Mouse (Mus musculus) kidney, postnatal 36 days (tissue): ENCODE results near the gene 4930467E23Rik.
"Not testable (repeated sequence)": the region's sequence is repeated elsewhere in the genome, so short reads cannot be mapped to it uniquely, and the experiment has no call there.

Experiments used
- DNase-seq, 2 experiments: peaks; one replicate each; pipeline ENCODE4 v3.0.0; 2021 to 2022; ENCODE audit warnings: mixed read lengths in 2 of 2

The 4930467E23Rik gene

GRCm38 (mm10) chr8:19711171-19711860 is 18.1 kb upstream of the 4930467E23Rik start:
- not testable (repeated sequence) for DNase-seq

DNA sequence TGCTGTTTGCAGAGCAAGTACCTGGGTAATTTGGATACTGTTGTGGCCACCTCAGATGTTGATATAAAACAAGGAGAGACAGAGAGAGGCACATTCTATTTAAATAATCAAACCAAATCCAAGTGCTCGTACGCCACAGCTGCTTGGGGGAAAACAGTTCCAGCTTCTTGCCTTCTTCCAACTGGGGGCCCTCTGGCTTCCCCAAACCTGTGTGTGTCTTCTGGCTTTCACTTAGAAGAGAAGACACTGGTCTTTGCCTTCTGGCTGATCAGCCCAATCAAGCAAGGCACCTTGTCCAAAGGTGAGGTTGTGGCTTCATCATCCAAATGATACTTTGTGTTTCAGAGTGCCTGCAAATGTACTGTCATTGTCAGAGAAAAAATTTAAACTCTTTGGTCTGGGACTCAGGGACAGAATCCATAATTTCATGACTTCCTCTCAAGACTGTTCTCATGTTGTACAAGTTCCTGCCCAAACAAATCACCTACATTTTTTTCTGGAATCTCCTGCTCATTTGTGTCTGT is 17.1 kb upstream of the 4930467E23Rik start:
- not testable (repeated sequence) for DNase-seq

DNA sequence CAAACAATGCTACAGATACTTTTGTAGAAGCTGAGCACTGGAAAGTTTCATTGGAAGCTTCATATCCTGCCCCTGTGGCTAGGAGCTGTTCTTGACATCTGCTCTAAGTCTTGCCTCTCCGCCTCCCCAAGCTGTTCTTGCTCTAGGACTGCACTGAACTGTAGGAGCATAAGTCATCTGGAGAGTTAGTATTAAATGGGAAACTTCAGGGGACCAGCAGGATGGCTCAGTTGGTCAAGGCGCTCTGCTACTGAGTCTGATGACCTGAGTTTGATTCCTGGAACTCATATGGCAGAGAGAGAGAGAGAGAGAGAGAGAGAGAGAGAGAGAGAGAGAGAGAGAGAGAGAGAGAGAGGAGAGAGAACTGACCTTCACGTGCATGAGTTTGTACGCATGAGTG is 16.6 kb upstream of the 4930467E23Rik start:
- not testable (repeated sequence) for DNase-seq

DNA sequence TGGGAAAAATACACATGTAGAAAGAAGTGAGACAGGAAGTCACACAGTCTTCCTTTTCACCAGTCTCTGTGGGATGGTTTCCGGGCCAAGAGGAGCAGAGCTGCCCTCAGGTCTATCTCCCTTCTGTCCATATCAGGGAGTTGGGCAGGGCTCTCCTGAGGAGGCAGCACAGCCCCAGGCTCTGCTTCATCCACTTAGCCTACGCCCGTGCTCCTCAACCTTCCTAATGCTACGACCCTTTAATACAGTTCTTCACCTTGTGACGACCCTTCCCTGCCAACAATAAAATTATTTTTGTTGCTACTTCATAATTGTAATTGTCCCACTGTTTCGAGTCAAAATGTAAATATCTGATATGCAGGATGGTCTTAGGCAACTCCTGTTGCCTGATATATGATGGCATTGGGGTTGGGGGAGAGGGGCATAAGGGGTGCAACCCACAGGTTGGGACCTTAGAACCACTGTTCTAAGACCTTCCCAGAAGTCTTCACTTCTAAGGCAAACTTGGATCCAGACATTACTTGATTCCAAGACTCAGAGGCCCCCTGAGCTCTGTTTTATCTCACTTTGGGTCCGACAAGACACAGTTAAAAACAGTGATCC is 16.0 kb upstream of the 4930467E23Rik start:
- DNase-seq: not testable (repeated sequence)

DNA sequence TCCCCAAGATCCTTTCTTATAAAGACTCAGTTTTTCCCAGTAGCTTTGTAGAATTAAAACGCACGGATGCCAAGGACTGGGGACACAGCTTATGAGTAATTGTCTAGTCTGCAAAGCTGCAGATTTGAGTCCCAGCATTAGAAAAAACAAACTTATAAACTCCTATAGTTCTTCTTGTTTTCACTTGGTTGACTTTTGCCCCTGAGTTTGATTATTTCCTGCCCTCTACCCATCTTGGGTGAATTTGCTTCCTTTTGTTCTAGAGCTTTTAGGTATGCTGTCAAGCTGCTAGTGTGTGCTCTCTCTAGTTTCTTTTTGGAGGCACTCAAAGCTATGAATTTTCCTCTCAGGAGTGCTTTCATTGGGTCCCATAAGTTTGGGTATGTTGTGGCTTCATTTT is 14.9 kb upstream of the 4930467E23Rik start:
- DNase-seq: not testable (repeated sequence)

DNA sequence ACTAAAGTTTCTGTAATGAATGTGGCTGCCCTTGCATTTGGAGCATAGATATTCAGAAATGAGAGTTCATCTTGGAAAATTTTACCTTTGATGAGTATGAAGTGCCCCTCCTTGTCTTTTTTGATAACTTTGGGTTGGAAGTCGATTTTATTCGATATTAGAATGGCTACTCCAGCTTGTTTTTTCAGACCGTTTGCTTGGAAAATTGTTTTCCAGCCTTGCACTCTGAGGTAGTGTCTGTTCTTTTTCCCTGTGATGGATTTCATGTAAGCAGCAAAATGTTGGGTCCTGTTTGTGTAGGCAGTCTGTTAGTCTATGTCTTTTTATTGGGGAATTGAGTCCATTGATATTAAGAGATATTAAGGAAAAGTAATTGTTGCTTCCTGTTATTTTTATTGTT is 14.1 kb upstream of the 4930467E23Rik start:
- DNase-seq: not testable (repeated sequence)

GRCm38 (mm10) chr8:19717851-19718250 is 11.5 kb upstream of the 4930467E23Rik start:
- DNase-seq: not testable (repeated sequence)

GRCm38 (mm10) chr8:19719513-19719912 is 9.9 kb upstream of the 4930467E23Rik start:
- peak; percentile 52 to 82 for DNase-seq

- not testable (repeated sequence) for DNase-seq
Observed at GRCm38 (mm10) chr8:19724871-19725270, 4.5 kb upstream of the 4930467E23Rik start.

- not testable (repeated sequence) for DNase-seq
Observed at GRCm38 (mm10) chr8:19751773-19752172, 22.4 kb downstream of the 4930467E23Rik start.

DNA sequence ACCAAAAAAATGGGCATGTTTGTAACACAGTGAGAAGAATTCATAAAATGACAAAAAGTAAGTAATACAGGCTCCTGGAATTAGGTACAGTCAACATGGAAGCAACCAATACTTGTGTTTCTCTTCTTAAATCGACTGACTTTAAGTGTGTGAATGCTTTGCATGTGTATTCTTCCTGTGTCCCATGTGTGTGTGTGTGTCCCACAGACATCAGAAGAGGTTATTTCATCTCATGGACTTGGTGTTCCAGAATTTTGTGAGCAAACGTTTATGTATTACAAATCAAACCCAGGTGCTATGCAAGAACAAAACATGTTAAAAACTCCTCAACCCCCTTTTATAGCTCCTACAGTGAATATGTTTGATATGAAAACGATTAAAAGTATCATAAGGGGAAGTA is 24.8 kb downstream of the 4930467E23Rik start:
- not testable (repeated sequence) for DNase-seq

- DNase-seq: not testable (repeated sequence)
Observed at GRCm38 (mm10) chr8:19754961-19755360, 25.6 kb downstream of the 4930467E23Rik start.

- DNase-seq: not testable (repeated sequence)
Observed at GRCm38 (mm10) chr8:19761660-19762059, 32.3 kb downstream of the 4930467E23Rik start.

GRCm38 (mm10) chr8:19762860-19763592 is 33.6 kb downstream of the 4930467E23Rik start:
- DNase-seq: not testable (repeated sequence)

DNA sequence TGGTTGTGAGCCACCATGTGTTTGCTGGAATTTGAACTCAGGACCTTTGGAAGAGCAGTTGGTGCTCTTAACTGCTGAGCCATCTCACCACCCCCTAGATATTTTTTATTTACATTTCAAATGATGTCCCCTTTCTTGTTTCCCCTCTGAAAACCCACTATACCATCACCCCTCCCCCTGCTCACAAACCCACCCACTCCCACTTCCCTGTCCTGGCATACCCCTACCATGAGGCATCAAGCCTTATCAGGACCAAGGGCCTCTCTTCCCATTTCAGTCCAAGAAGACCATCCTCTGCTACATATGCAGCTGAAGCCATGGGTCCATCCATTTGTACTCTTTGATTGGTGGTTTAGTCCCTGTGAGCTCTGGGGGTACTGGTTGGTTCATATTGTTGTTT is 36.2 kb downstream of the 4930467E23Rik start:
- DNase-seq: peak in 1 of 2 experiments; percentile 20

- DNase-seq: not testable (repeated sequence)
Observed at GRCm38 (mm10) chr8:19773461-19773860, 44.1 kb downstream of the 4930467E23Rik start.

GRCm38 (mm10) chr8:19776311-19776710 is 46.9 kb downstream of the 4930467E23Rik start:
- DNase-seq: not testable (repeated sequence)

DNA sequence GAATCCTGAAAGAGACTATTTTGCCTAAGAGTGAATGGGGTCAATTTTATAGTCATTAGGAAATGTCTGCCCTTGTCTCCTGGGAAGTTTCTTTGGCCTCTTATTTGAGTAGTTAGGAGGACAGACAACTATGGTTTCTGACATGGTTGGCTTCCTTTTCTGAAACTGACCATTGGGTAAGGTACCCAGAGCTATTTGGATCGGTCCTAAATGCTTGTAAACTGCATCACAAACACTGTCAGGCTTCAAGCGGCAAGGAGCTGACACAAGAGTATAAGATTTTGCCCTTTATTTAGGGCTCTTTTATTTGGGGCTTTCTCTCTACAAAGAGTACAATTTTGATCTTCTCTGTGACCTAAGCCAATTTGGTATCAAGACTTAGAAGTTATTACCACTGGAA is 48.1 kb downstream of the 4930467E23Rik start:
- not testable (repeated sequence) for DNase-seq

DNA sequence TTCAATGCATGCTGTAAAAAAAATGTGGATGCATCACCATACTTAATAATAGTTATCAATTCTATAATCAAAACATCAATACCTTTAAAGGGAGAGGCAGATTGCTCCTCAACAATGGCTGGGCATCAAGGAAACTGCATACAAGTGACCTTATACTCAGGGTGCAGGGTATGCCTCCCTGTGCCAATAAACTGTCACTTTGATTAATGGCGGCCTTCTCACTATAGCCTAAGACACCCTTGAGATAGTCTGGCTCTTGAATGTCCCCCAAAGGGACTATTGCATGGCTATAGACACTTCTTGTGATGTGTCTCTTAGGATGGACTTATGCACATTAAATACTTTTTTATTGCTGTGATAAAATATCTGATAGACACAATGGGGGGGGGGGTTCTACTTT is 48.8 kb downstream of the 4930467E23Rik start:
- DNase-seq: not testable (repeated sequence)

GRCm38 (mm10) chr8:19778891-19779290 is 49.5 kb downstream of the 4930467E23Rik start:
- not testable (repeated sequence) for DNase-seq

GRCm38 (mm10) chr8:19780212-19780611 is 50.8 kb downstream of the 4930467E23Rik start:
- DNase-seq: not testable (repeated sequence)

DNA sequence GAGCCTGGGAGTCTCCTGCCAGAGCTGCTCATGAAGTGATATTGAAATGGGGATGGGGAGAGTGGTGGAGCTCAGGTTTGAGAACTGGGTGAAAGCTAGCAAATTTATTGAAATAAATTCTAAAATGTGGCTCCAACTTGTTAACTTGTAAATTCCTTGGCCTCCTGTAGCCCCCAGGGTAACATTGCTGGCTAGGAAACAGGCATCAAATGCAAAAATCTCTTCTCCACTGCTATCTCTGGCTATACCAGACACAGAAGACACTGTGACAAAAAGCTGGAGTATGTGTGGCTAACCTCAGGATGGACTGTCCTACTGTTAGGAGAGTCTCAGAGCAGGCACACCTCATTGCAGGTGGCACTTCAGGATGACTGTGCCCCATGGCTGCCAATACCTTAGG is 51.3 kb downstream of the 4930467E23Rik start:
- DNase-seq: not testable (repeated sequence)
